In the genomic region with DNA sequence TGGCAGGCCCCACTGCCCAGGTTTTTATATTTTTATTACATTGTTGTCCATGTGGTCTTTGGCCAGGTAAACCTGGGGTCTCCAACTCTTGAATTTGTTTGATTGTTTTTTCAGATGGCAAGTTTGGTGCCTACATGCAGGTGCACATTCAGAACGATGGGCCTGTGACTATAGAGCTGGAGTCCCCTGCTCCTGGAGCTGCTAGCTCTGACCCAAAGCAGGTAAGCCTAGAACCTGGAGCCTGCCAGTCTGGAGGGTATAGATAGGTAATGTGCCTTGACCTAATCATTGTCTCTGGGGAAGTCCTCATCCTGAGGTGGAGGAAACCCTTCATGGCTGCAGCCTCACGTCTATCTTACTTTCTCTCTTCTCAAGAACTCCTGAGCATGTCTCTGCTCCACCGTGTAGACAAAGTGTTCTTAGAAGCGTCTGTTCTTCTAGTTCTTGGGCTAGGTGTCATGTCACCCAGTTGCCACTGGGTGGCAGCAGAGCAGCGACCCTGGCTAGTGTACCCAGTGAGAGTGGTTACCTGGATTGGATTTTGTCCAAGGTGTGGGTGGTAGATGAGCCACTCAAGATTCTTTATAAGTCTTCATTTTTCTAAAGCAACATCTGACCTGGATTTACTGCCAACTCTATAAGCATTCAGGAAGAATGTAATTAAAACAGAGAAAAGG, we compare ENCODE assay signal across 9 mouse cellular contexts. TPM values are rescaled to one million over a fixed set of nuclear protein-coding genes. Genes with fewer than 3 reads are reported as not detected.
DNase-seq lines count a peak whose midpoint lies in the region; ATAC-seq and TF ChIP-seq lines count a peak whose summit lies in the region.
"Had no signal": no experiment of that assay in that cellular context is flagged by ENCODE, and none has a peak within 500 bp of the region (broad histone marks: within the 10 kb centered on the region; RNA-seq: fewer than 3 reads in every experiment).

No protein-coding gene starts in this region.

- WGBS in thymus, adult 2 months, result 24% methylated on average over 5 of the region's 5 CpGs
- 19% methylated on average over 5 of the region's 5 CpGs for WGBS in intestine, embryonic 16.5 days
- WGBS in midbrain, embryonic 11.5 days, result 30% methylated on average over 5 of the region's 5 CpGs

- no peak overlapping the region for H3K4me3 ChIP-seq in thymus, adult 2 months (ENCODE audit: control insufficient read depth, insufficient read depth, low read length)
- no peak overlapping the region for H3K4me3 ChIP-seq in intestine, embryonic 16.5 days (ENCODE audit: low read length)
- no peak overlapping the region for H3K4me3 ChIP-seq in midbrain, embryonic 11.5 days (ENCODE audit: low read depth, low read length)
- H3K4me3 ChIP-seq: stomach, embryonic 15.5 days had no signal

- no peak overlapping the region for H3K4me2 ChIP-seq in intestine, embryonic 16.5 days (ENCODE audit: low read depth, low read length)
- H3K4me2 ChIP-seq in midbrain, embryonic 11.5 days, result no peak overlapping the region
- H3K4me2 ChIP-seq: stomach, embryonic 15.5 days had no signal

- no peaks in the 10 kb centered on the region for H3K36me3 ChIP-seq in thymus, adult 2 months (ENCODE audit: control insufficient read depth, insufficient read depth, low read length)
- H3K36me3 ChIP-seq in intestine, embryonic 16.5 days (ENCODE audit: control insufficient read depth, insufficient read depth, low read length), result no peaks in the 10 kb centered on the region
- no peaks in the 10 kb centered on the region for H3K36me3 ChIP-seq in midbrain, embryonic 11.5 days (ENCODE audit: control insufficient read depth, insufficient read depth, low read length)
- H3K36me3 ChIP-seq: stomach, embryonic 15.5 days had no signal

- DNase-seq in thymus, adult 2 months, result peak; percentile 57
- no peak for DNase-seq in thymus, adult 18-20 months
- DNase-seq in cerebellum, postnatal 25 days, result peak; percentile 74 to 79
- DNase-seq in frontal cortex, postnatal 25 days (ENCODE audit: low spot score in 2 of 2), result peak; percentile 31 to 64
- DNase-seq in left cerebral cortex, adult 9 months (ENCODE audit: low spot score in 2 of 2), result peak; percentile 35 to 76
- DNase-seq in midbrain, embryonic 11.5 days (ENCODE audit: low spot score, missing footprints), result peak; percentile 95
- DNase-seq in spleen, postnatal 10 days (ENCODE audit: low spot score in 2 of 2), result peak; percentile 32 to 68

- ATAC-seq in intestine, embryonic 16.5 days, result peak; percentile 65; the same call in 1 of the 2 replicates
- peak; percentile 62 for ATAC-seq in midbrain, embryonic 11.5 days (ENCODE audit: low FRiP score)

- H3K27me3 ChIP-seq in thymus, adult 2 months (ENCODE audit: control insufficient read depth, insufficient read depth, low read length), result no peaks in the 10 kb centered on the region
- H3K27me3 ChIP-seq in intestine, embryonic 16.5 days (replicated peaks; ENCODE audit: control insufficient read depth, insufficient read depth, low read length), result no peaks in the 10 kb centered on the region
- no peaks in the 10 kb centered on the region for H3K27me3 ChIP-seq in midbrain, embryonic 11.5 days (ENCODE audit: control insufficient read depth, insufficient read depth, low read length)
- H3K27me3 ChIP-seq: stomach, embryonic 15.5 days had no signal

- H3K27ac ChIP-seq in thymus, adult 2 months (ENCODE audit: control insufficient read depth, insufficient read depth, low read length), result no peak overlapping the region
- no peak overlapping the region for H3K27ac ChIP-seq in intestine, embryonic 16.5 days (ENCODE audit: low read length)
- H3K27ac ChIP-seq in midbrain, embryonic 11.5 days (ENCODE audit: low read depth, low read length), result no peak overlapping the region
- H3K27ac ChIP-seq: stomach, embryonic 15.5 days had no signal

- H3K9me3 ChIP-seq in intestine, embryonic 16.5 days (ENCODE audit: control insufficient read depth, low read length), result no peaks in the 10 kb centered on the region
- no peaks in the 10 kb centered on the region; the same call in 1 of the 2 replicates for H3K9me3 ChIP-seq in midbrain, embryonic 11.5 days (ENCODE audit: control insufficient read depth, low read length)
- H3K9me3 ChIP-seq: stomach, embryonic 15.5 days had no signal

- H3K9ac ChIP-seq in intestine, embryonic 16.5 days (ENCODE audit: low read depth, low read length), result no peak overlapping the region
- H3K9ac ChIP-seq in midbrain, embryonic 11.5 days (ENCODE audit: low read length), result no peak overlapping the region
- H3K9ac ChIP-seq: stomach, embryonic 15.5 days had no signal

- TF ChIP-seq CTCF in thymus, adult 2 months (IDR thresholded peaks at IDR 0.05; ENCODE audit: borderline replicate concordance, control insufficient read depth, extremely low read depth, insufficient read depth, low read length, poor library complexity), result peak; percentile 52; the same call in 1 of the 2 replicates

- H3K4me1 ChIP-seq in thymus, adult 2 months (replicated peaks; ENCODE audit: control insufficient read depth, insufficient read depth, low read length), result no peaks in the 10 kb centered on the region
- H3K4me1 ChIP-seq in intestine, embryonic 16.5 days (ENCODE audit: control insufficient read depth, insufficient read depth, low read length), result no peaks in the 10 kb centered on the region
- H3K4me1 ChIP-seq in midbrain, embryonic 11.5 days (ENCODE audit: control insufficient read depth, insufficient read depth, low read length), result no peaks in the 10 kb centered on the region
- H3K4me1 ChIP-seq: stomach, embryonic 15.5 days had no signal

- no peak for TF ChIP-seq POLR2A in thymus, adult 2 months (IDR thresholded peaks at IDR 0.05; ENCODE audit: control insufficient read depth, extremely low read depth, insufficient read depth, low read length, poor library complexity)

RNA-seq across cellular contexts. Expression of a gene that starts 36.1 kb away (rescaled TPM):
- polyA plus RNA-seq in thymus, adult 2 months (2012; rRNA removed), result 7.7 and 8.4 TPM in 2 replicates
- 46.7 and 50.0 TPM in 2 replicates for polyA plus RNA-seq in intestine, embryonic 16.5 days (2015; fragmentation: Nextera tagmentation; extraction: Ambion mirVana)
- polyA plus RNA-seq in midbrain, embryonic 11.5 days (2014; fragmentation: Nextera tagmentation; extraction: Ambion mirVana), result 36.4 and 40.1 TPM in 2 replicates

RNA-seq across cellular contexts. Expression of a gene that starts 41.9 kb away (rescaled TPM):
- 2.7 and 4.5 TPM in 2 replicates for polyA plus RNA-seq in thymus, adult 2 months (2012; rRNA removed)
- polyA plus RNA-seq in intestine, embryonic 16.5 days (2015; fragmentation: Nextera tagmentation; extraction: Ambion mirVana), result 35.0 and 36.2 TPM in 2 replicates
- 42.7 and 44.5 TPM in 2 replicates for polyA plus RNA-seq in midbrain, embryonic 11.5 days (2014; fragmentation: Nextera tagmentation; extraction: Ambion mirVana)

Comparison
In these comparisons a context has a peak if more than half of its experiments do, and no peak if none do; other contexts are left out.
1. DNase-seq: peak in thymus, adult 2 months (single experiment), cerebellum, postnatal 25 days (2 of 2), frontal cortex, postnatal 25 days (2 of 2), left cerebral cortex, adult 9 months (2 of 2), midbrain, embryonic 11.5 days (single experiment) and spleen, postnatal 10 days (2 of 2); none in thymus, adult 18-20 months (0 of 2).